ENCODE assay signal across 29 mouse cellular contexts in the genomic region with DNA sequence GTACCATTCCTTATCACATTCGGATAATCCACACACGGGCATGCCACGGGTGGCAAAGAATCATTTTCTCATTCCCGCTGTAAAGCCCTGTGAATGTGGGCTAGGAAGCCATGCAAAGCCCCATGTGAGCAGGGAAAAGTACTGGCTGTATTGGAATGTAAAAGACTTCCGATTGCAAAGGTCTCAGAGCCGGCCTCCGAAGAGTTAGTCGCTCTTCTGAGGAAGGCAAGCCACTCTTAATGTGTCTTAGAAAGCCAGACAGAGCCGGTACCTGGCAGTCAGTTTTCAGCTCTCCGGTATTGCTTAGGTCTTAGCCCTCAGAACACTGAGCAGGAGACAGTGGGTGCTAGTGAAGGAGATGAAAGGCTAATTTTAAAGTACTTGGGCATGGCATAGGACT. TPM values are rescaled to one million over a fixed set of nuclear protein-coding genes. Genes with fewer than 3 reads are reported as not detected.
A peak's percentile ranks its signal among the peaks of the same experiment; 100 is the strongest.
DNase-seq lines count a peak whose midpoint lies in the region; ATAC-seq and TF ChIP-seq lines count a peak whose summit lies in the region.
"Had no signal": no experiment of that assay in that cellular context is flagged by ENCODE, and none has a peak within 500 bp of the region (broad histone marks: within the 10 kb centered on the region; RNA-seq: fewer than 3 reads in every experiment).

No protein-coding gene starts in this region.

- peaks cover 11% of the 10 kb centered on the region for H3K4me1 ChIP-seq in heart, embryonic 12.5 days (replicated peaks)
- peaks cover 20% of the 10 kb centered on the region for H3K4me1 ChIP-seq in E14TG2a.4 (replicated peaks; ENCODE audit: low read depth, low read length)
- peaks cover 2% of the 10 kb centered on the region in 2 experiments; a peak in 2 of 4 replicates for H3K4me1 ChIP-seq in ES-E14 (ENCODE audit: control insufficient read depth in 2 of 2, insufficient read depth in 2 of 2, low read length in 2 of 2, poor library complexity in 1 of 2)
- H3K4me1 ChIP-seq: forebrain, embryonic 13.5 days had no signal

- intact Hi-C loops in left cerebral cortex, postnatal 25 days (cut with DNase I): no loop called here

- no peak overlapping the region for H3K4me3 ChIP-seq in heart, embryonic 12.5 days
- peak overlapping the region; percentile 53 for H3K4me3 ChIP-seq in E14TG2a.4 (replicated peaks; ENCODE audit: low read length)
- H3K4me3 ChIP-seq in ES-E14 (ENCODE audit: insufficient read depth in 1 of 2, low read depth in 1 of 2, low read length in 2 of 2, poor library complexity in 1 of 2, severe bottlenecking in 1 of 2): peak overlapping the region in 1 of 2 experiments; percentile 40; a peak in 1 of 4 replicates
- H3K4me3 ChIP-seq: forebrain, embryonic 10.5 days; forebrain, embryonic 13.5 days had no signal

- H3K27me3 ChIP-seq in heart, embryonic 12.5 days (replicated peaks): no peaks in the 10 kb centered on the region
- H3K27me3 ChIP-seq in E14TG2a.4 (ENCODE audit: insufficient read depth, low read length): no peaks in the 10 kb centered on the region
- H3K27me3 ChIP-seq: forebrain, embryonic 13.5 days; Patski had no signal

- no peak overlapping the region for H3K9ac ChIP-seq in heart, embryonic 12.5 days
- peak overlapping the region; percentile 41; the same call in 1 of the 2 replicates for H3K9ac ChIP-seq in ES-E14 (ENCODE audit: insufficient read depth, low read depth, low read length, poor library complexity, severe bottlenecking)
- H3K9ac ChIP-seq: forebrain, embryonic 13.5 days; hindbrain, embryonic 14.5 days had no signal

- no peak for TF ChIP-seq CTCF in E14TG2a.4 (conservative IDR thresholded peaks at IDR 0.05; ENCODE audit: low read length)

- H3K27ac ChIP-seq in heart, embryonic 12.5 days (ENCODE audit: poor library complexity, severe bottlenecking): no peak overlapping the region
- peak overlapping the region; percentile 66; the same call in 1 of the 2 replicates for H3K27ac ChIP-seq in ES-E14 (ENCODE audit: insufficient read depth, low read depth, low read length, poor library complexity, severe bottlenecking)
- H3K27ac ChIP-seq: forebrain, embryonic 10.5 days; forebrain, embryonic 13.5 days; hindbrain, embryonic 14.5 days; hindbrain, postnatal 0 days had no signal

- WGBS in heart, embryonic 12.5 days: 74% methylated on average over 10 of the region's 10 CpGs

- in situ Hi-C loops in ES-E14 (cut with MboI; ENCODE audit: low sequenced_read_pairs in 2 of 2, unreplicated experiment in 2 of 2): no loop called here

- H3K4me2 ChIP-seq in heart, embryonic 12.5 days: no peak overlapping the region
- H3K4me2 ChIP-seq: forebrain, embryonic 13.5 days; hindbrain, embryonic 14.5 days had no signal

- DNase-seq in heart, adult 11 months: peak; percentile 50
- DNase-seq in ES-E14 (ENCODE audit: low read depth, low spot score): peak; percentile 25
- no peak for DNase-seq in left cerebral cortex, postnatal 25 days (ENCODE audit: low spot score in 2 of 2)
- DNase-seq: adrenal gland, adult 8-10 months; adrenal gland, postnatal 25 days; cerebellum, adult 11-12 months; cerebellum, adult 8-10 months; cerebellum, postnatal 10 days; cerebellum, postnatal 36 days; embryo, embryonic 11 days; gastrocnemius, postnatal 10 days; gastrocnemius, postnatal 36 days; heart, postnatal 14 days; heart, postnatal 4 days; kidney, adult 18-20 months had no signal

- ATAC-seq in heart, embryonic 12.5 days (ENCODE audit: insufficient number of reproducible peaks, low FRiP score): no peak
- ATAC-seq in megakaryocyte-erythroid progenitor cell, adult 5-6 weeks (replicated peaks; ENCODE audit: low FRiP score, low TSS enrichment, poor library complexity, severe bottlenecking): no peak
- ATAC-seq: activated CD4-positive, CD25-positive, alpha-beta regulatory T cell, adult 4 months; forebrain, embryonic 13.5 days; forebrain, embryonic 16.5 days; hindbrain, postnatal 0 days; inflammation-experienced regulatory T-cells, adult 6 months; intestine, embryonic 16.5 days; Patski had no signal

- no peaks in the 10 kb centered on the region for H3K36me3 ChIP-seq in heart, embryonic 12.5 days
- H3K36me3 ChIP-seq in E14TG2a.4 (ENCODE audit: insufficient read depth, low read length): no peaks in the 10 kb centered on the region
- H3K36me3 ChIP-seq in ES-E14 (ENCODE audit: control insufficient read depth, insufficient read depth, low read length, poor library complexity, severe bottlenecking): no peaks in the 10 kb centered on the region
- H3K36me3 ChIP-seq: forebrain, embryonic 10.5 days; G1E had no signal

- no peaks in the 10 kb centered on the region; the same call in 1 of the 2 replicates for H3K9me3 ChIP-seq in heart, embryonic 12.5 days (replicated peaks)
- no peaks in the 10 kb centered on the region for H3K9me3 ChIP-seq in E14TG2a.4 (ENCODE audit: low read length)
- no peaks in the 10 kb centered on the region for H3K9me3 ChIP-seq in ES-E14 (ENCODE audit: control insufficient read depth, insufficient read depth, low read depth, low read length)
- H3K9me3 ChIP-seq: forebrain, embryonic 10.5 days; forebrain, embryonic 13.5 days had no signal

TF ChIP-seq in ES-E14, 5 proteins besides CTCF, POLR2A, EP300 and RAD21:
- TF ChIP-seq MAFK (IDR thresholded peaks at IDR 0.05; ENCODE audit: insufficient read depth, low read depth, low read length) (no peak), CHD2 (IDR thresholded peaks at IDR 0.05; ENCODE audit: low read depth, low read length) (no peak), ZNF384 (IDR thresholded peaks at IDR 0.05; ENCODE audit: low read depth, low read length) (no peak), ZC3H11A (IDR thresholded peaks at IDR 0.05; ENCODE audit: borderline replicate concordance, low read depth, low read length) (no peak), HCFC1 (IDR thresholded peaks at IDR 0.05; ENCODE audit: borderline replicate concordance, insufficient read depth, low read length) (no peak)
TF ChIP-seq in ES-E14: peak in this region for 0.

RNA-seq across cellular contexts. Expression of a gene that starts 16.0 kb away (rescaled TPM):
- 44.1 and 44.3 TPM in 2 replicates for polyA plus RNA-seq in heart, embryonic 12.5 days (2016; fragmentation: Nextera tagmentation; extraction: Ambion mirVana)
- total RNA-seq in ES-E14 (2012; rRNA removed): 0.40 and 0.58 TPM in 2 replicates
- total RNA-seq in left cerebral cortex, postnatal 25 days (2021): 100 to 1,000 TPM; 171 to 178 TPM
- not detected in 2 replicates for total RNA-seq in megakaryocyte-erythroid progenitor cell, adult 5-6 weeks (2014; fragmentation: Nextera tagmentation)
- not detected in 2 replicates for total RNA-seq in megakaryocyte-erythroid progenitor cell, adult 5-6 weeks (2017)
- total RNA-seq: granulocyte monocyte progenitor cell, adult 5-6 weeks had no signal
- polyA plus RNA-seq: activated CD4-positive, CD25-positive, alpha-beta regulatory T cell, adult 4 months; G1E; inflammation-experienced regulatory T-cells, adult 6 months had no signal

Comparison
In these comparisons a context has a peak if more than half of its experiments do, and no peak if none do; other contexts are left out.
1. DNase-seq: peak in heart, adult 11 months (single experiment) and ES-E14 (single experiment); none in left cerebral cortex, postnatal 25 days (0 of 2).
2. RNA of a gene that starts 16.0 kb away (total RNA-seq): 171 to 178 TPM in left cerebral cortex, postnatal 25 days; 0.40 to 0.58 TPM in ES-E14 and not detected in megakaryocyte-erythroid progenitor cell, adult 5-6 weeks; every median in the first group is over 100 times any median in the second.